Mouse (Mus musculus) layer of hippocampus, postnatal 25 days (tissue): ENCODE results near the gene Elp4. TPM values are rescaled to one million over a fixed set of nuclear protein-coding genes. Genes with fewer than 3 reads are reported as not detected.

Experiments used
- DNase-seq, 2 experiments: peaks; one replicate each; pipeline ENCODE4 v3.0.0; 2022; ENCODE audit warnings: mixed read lengths in 2 of 2, low spot score in 1 of 2; ENCODE audit errors: extremely low spot score in 1 of 2
- total RNA-seq, 2 experiments: library from RNA; stranded (reverse); gene quantifications; 2 replicates each; pipeline ENCODE4 v1.2.3; 2021

Elp4 gene
- total RNA-seq, 2 experiments from 2014 or later, result 20.7 to 21.7 TPM

DNA sequence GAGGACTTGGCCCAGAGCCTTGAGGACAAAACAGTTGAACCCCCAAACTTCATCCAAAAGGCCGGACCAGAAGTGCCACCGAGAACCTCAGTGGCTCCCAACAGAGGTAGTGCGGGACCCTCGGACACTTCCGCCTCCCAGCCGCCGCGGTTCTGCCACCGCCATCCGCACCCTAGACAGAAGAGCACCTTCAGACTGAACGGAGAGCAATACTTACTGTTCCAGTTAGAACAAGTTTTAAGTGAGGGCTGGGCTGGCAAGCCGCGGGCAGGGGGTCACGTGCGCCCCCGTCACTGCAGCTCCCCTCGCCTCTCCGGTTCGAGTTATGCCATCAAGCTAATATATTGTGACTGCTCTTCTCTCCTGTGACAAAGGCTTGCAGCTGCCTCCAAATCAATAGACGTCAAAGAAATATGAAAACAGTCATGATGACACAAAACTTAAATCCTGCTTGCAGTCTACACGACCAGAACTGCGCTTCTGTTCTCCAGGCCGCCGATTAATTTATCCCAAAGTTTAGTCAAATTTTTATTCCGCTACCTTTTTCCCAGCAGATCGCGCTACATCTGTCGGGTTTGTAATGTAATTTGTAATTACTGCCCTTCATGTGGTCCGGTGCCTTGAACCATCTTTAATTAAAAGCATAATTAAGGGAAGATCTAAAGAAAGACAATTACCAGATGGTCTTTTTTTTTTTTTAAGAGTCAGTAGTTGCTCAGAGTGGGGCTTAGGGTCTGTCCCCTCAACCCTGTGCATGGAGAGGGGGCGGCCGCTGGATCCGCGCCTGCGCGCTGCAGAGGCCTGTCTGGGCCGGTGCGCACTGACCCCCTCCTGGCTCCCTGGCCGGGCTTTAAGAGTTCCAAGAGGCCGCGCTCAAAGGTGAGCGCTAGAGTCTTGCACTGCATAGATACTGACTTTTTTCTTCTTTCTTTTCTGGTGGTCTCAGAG, 244.2 kb downstream of the Elp4 start:
- no peak for DNase-seq

DNA sequence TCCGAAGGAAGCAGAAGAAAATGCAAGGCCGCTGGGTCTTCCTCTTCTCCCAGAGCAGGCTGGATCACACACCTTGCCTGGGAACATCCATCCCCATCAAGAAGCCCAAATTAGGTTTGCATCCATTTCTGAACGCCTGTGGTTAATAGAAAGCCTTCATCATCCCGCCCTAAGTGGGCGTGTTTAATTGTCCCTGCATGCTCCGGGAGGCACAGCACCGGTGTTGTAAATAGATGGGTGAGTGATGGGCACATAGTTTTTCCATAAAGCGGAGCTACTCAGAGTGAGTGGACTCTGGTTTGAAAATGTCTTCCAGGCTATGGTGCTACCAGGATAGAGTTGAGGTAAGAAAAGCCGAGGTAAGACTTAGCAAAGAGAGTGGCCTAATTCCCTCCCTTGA, 245.0 kb downstream of the Elp4 start:
- no peak for DNase-seq

DNA sequence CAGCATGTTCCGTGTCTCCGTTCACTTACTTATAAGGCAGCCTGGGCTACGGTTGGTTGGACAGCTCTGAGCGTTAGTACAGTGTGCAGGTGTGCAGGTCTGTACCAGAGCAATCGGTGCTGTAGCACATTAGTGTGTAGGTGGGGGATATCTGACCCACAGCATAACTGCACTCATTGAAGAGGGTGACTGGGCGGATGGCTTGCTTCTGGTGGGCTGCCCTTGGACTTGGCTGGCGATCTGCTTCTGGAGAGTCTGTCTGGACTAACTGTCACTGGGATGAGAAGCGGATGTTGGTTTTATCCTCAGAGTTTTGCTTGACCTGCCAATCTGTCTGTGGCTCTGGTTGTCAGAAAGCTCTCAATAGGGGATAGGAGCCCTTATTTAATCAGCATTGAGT, 247.9 kb downstream of the Elp4 start:
- DNase-seq, result no peak

Other genes with a start within 250 kb of the Elp4 start
- 1 to 10 TPM; 9.4 to 9.7 TPM for gene Pax6, start 235.7 kb downstream of the Elp4 start, total RNA-seq
- 10 to 100 TPM; 28.2 to 33.6 TPM for gene Immp1l, start 74 bp upstream of the Elp4 start, total RNA-seq
- 10 to 100 TPM; 17.9 to 24.4 TPM for gene Dnajc24, start 99.0 kb upstream of the Elp4 start, total RNA-seq